Mouse (Mus musculus): ENCODE measurements around the gene 4930519G04Rik. TPM values are rescaled to one million over a fixed set of nuclear protein-coding genes. Genes with fewer than 3 reads are reported as not detected.

4930519G04Rik gene
- polyA plus RNA-seq (2015; fragmentation: Nextera tagmentation; extraction: Ambion mirVana): not detected in 2 replicates

DNA sequence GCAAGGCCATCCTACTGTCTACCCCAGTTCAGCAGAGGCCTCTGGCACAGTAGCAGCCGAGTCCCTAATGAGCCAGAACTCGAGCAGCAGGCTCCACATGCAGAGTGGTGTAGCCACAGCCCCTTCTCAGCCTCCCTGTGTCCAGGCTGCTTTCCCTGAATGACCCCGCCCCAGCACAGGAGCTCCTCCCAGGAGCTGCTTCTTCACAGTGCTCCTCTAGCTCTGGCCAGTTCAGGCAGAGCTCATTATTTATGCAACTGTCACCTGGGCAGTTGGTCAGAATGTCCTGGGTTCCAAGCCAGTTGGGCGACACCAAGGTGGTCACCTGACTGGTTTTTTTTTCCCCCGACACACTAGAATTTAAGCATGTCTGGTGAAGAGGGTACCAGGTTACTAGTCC, at the start of gene 4930519G04Rik:
Gene 4930519G04Rik (plus strand): TSS at position 301 of the 400 bp plus-strand sequence.

DNA sequence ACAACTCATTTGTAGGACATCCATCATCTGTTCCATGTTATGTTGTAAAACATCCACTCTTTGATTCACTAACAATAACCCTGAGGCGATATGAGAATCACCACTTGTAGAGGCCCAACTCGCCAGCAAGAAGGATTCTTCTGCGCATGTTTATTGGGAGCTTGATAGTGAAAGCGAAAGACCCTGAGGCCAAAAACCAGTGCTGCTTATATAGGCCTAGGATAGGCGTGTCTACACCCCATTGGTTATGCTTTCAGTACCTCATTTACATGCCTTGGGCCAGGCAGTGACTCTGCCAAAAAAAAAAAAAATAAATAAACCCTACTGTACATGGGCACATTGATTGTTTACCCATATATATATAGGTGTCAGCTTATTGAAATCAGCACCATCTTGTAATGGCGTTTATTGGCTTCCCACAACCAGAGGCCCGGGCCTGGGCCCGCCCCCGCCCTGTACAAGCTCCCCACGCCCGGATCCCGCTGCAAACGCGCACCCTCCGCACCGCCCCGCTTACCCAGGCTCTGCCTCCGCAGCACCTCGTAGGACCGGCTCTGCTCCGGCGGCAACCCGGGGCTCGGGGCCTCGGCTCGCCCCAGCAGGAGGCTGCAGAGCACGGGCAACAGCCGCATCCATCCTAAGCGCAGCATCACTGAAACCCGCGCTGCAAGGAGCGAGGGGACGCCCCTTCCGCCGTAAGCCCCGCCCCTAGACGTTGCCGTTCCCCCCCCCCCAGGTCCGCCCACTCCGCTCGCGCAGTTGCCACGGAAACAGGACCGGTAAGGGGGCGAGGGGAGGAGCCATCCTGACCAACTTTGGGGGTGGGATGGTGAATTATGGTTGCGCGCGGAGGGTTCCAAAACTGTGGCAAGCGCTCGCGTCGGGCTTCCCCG, 30.4 kb upstream of the 4930519G04Rik start, which contains the start of gene 1500011B03Rik:
Gene 1500011B03Rik (minus strand): TSS at position 673 of the 893 bp plus-strand sequence.

DNA sequence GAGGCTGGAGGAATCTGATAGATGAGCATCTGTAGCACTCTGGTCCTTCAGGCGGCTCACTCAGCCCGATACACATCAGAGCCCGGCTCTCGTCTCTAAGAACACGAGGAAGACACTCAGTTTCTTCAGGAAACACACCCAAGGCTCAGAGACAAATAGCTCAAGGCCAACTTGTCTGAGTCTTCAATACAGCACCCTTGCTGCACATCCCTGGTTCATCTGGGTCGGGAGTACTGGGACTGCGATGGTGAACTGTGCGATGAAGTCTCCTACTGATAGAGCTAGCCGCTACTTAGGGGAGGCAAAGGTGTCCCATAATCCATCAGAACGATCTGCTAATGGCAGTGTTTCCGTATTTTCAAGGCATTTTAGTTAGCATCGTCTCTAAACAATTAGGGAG, 5.1 kb downstream of the 4930519G04Rik start, which contains the start of gene Gm9936:
Gene Gm9936 (minus strand): TSS at position 101 of the 400 bp plus-strand sequence.

DNA sequence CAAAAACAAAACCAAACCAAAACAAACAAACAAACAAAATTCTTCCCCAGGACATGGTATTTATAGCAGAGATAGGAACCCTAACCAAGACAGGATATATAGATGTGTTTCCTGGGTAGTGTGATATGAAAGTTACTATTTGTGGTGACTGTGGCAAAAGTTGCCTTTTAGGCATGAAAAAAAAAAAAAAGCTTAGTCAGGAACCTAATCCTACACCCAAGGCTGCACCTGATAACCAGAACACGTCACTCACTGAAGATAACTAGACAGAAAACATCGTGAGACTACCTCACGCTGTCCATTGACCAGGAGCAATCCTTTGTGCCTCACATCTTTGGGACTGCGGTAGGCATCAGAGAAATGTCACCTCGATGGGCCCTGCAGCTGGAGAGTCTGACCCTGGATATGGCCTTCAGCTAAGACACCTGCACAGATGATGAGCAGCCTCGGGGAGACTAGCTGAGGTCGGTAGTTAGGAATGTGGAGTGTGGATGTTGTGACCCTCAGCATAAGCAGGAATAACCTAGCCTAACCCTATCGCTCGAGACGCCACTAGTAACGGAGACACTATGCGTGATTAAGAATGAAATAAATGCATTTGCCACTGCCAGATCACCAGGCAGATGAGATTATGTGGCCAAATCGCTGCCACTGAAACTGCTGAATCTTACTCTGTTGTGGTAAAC, 43.4 kb downstream of the 4930519G04Rik start, which contains the start of gene Oasl2:
Gene Oasl2 (plus strand): TSS at position 249 of the 686 bp plus-strand sequence.

DNA sequence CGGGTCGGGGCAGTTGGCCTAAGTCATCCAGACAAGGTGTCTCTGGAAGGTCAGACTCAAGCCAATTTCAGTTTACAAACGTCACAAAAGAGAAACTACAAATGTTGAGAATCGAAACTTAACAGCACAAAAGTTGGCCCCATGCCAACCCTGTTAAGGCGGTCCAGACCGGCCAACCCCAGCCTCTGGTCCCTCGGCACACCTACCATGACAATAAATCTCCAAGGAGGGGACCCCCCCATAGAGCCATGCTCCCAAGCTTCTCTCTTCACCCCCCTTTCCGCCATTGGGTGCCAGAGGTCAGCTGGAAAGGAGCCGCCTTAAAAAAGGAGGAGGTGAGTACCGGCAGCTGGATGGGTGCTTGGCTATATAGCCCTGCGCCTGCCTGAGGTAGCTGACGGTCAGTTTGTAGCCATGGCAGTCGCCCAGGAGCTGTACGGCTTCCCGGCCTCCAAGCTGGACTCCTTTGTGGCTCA, 69.6 kb downstream of the 4930519G04Rik start, which contains the start of gene Oasl1:
Gene Oasl1 (plus strand): TSS at position 243 of the 476 bp plus-strand sequence.

Small RNA genes within 50 kb of the gene (microRNA-seq; reads per million reads assigned to microRNA genes)
- gene Mir6240: 1.7 reads per million

Other genes with a start within 250 kb of the 4930519G04Rik start
- gene Trpv4, start 195.2 kb upstream of the 4930519G04Rik start, polyA plus RNA-seq (2015; fragmentation: Nextera tagmentation; extraction: Ambion mirVana): 1.1 and 1.5 TPM in 2 replicates
- gene Gltp, start 162.7 kb upstream of the 4930519G04Rik start, polyA plus RNA-seq (2015; fragmentation: Nextera tagmentation; extraction: Ambion mirVana): 58.5 and 67.5 TPM in 2 replicates
- 12.3 and 13.2 TPM in 2 replicates for gene Tchp, start 145.9 kb upstream of the 4930519G04Rik start, polyA plus RNA-seq (2015; fragmentation: Nextera tagmentation; extraction: Ambion mirVana)
- 29.3 and 30.6 TPM in 2 replicates for gene Ankrd13a, start 79.0 kb upstream of the 4930519G04Rik start, polyA plus RNA-seq (2015; fragmentation: Nextera tagmentation; extraction: Ambion mirVana)
- gene Git2, start 78.1 kb upstream of the 4930519G04Rik start, polyA plus RNA-seq (2015; fragmentation: Nextera tagmentation; extraction: Ambion mirVana): 33.4 and 38.9 TPM in 2 replicates
- gene 1500011B03Rik, start 30.2 kb upstream of the 4930519G04Rik start, polyA plus RNA-seq (2015; fragmentation: Nextera tagmentation; extraction: Ambion mirVana): 337 and 360 TPM in 2 replicates
- gene Gm9936, start 5.0 kb downstream of the 4930519G04Rik start, polyA plus RNA-seq (2015; fragmentation: Nextera tagmentation; extraction: Ambion mirVana): 2.0 and 2.6 TPM in 2 replicates
- gene Oasl2, start 43.3 kb downstream of the 4930519G04Rik start, polyA plus RNA-seq (2015; fragmentation: Nextera tagmentation; extraction: Ambion mirVana): 6.6 and 7.8 TPM in 2 replicates
- gene Oasl1, start 69.6 kb downstream of the 4930519G04Rik start, polyA plus RNA-seq (2015; fragmentation: Nextera tagmentation; extraction: Ambion mirVana): 0.27 and 1.3 TPM in 2 replicates
- 220 and 232 TPM in 2 replicates for gene 2210016L21Rik, start 88.5 kb downstream of the 4930519G04Rik start, polyA plus RNA-seq (2015; fragmentation: Nextera tagmentation; extraction: Ambion mirVana)
- gene Hnf1a, start 117.4 kb downstream of the 4930519G04Rik start, polyA plus RNA-seq (2015; fragmentation: Nextera tagmentation; extraction: Ambion mirVana): 0.06 and 0.09 TPM in 2 replicates
- gene Sppl3, start 157.5 kb downstream of the 4930519G04Rik start, polyA plus RNA-seq (2015; fragmentation: Nextera tagmentation; extraction: Ambion mirVana): 49.0 and 72.3 TPM in 2 replicates
- gene Gm10401, start 244.6 kb downstream of the 4930519G04Rik start, polyA plus RNA-seq (2015; fragmentation: Nextera tagmentation; extraction: Ambion mirVana): 41.5 and 53.5 TPM in 2 replicates